Mouse (Mus musculus) layer of hippocampus, postnatal 36 days (tissue): ENCODE data around the gene Pip5kl1. TPM values are rescaled to one million over a fixed set of nuclear protein-coding genes. Genes with fewer than 3 reads are reported as not detected.

Experiments
- DNase-seq, 2 experiments: peaks; one replicate each; pipeline ENCODE4 v3.0.0; 2022
- total RNA-seq, 2 experiments: library from RNA; stranded (reverse); gene quantifications; 2 replicates each; pipeline ENCODE4 v1.2.3; 2021

Gene Pip5kl1
- total RNA-seq, 2 experiments from 2014 or later, result 2.9 to 3.8 TPM

DNA sequence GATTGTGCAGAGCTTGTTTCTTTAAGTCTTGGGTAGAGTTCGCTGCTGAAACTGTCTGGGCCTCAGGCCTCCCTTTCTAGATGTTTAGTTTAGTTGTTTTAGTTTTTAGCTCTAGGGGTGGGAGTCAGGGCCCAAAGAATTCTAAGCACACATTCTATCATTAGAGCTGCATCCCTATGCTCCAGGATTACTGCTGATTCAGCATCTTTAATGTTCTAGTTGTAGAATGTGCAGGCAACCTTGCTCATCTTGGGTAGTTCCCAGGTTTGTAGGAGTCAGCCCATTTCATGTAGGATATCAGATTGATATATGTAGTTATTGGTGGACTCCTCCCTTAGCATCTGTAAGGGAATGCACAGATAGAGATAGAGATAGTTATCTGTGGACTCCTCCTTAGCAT lies 42.5 kb downstream of the Pip5kl1 start:
- no peak for DNase-seq

- no peak for DNase-seq
These were observed 43.0 kb downstream of the Pip5kl1 start for GRCm38 (mm10) chr2:32617601-32618000.

DNA sequence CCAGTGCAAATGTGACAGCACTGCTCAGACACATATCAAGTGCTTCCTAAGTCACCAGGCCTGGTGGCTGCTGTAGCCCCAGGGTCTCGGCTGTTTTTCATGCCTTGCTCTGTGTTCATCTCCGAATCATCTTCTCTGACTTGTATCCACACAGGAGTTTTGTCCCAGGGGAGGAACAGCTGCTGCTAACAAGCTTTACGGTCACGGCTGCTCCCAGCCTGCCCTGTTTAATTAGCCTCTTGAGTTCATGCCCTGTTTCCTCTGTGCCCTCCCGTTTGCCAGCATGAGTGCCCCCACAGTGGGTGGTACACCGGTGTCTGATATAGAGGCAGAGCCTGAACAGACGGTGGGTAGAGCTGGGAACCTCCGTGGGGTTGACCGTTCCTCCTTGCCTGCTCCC lies 43.5 kb downstream of the Pip5kl1 start:
- no peak for DNase-seq

DNA sequence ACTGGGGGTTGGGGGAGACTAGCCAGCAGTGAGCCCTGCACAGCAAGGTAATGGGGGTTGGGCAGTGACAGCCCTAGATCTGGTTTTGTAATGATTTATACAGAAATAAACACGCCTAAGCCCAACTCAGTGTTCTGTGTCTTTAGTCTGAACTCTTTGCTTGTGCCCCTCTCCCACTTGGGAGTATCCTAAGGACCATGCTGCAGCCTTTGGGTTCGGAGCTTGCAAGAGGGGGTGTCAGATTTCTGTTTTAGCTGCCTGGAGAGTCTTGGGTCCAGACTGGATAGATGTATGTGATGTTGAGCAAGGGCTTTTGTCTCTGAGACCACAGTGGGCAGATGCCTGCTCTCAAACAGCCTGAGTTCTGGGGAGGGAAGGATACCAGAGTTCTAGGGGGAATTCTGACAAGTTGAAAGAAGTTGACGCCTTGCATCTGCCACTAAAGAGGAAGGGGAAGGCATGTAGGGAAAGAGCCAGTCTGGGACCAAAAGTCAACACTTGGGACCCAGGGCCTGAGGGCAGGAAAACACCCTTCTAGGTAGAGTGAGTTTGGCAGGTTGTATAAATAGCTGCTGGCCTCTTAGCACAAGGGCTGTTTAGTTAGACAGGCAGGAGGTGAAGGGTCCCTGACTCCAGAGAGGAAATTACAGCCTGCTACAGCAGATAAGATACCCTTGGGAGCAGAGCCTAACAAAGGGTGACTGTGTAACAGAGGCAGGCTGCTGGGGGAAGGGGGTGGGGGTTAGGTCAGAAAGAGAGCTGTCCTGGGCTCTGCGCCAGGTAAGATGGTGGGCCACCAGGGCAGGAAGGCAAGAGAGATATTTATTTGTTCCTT lies 46.3 kb downstream of the Pip5kl1 start:
- DNase-seq, result no peak

GRCm38 (mm10) chr2:32621517-32621859 lies 46.9 kb downstream of the Pip5kl1 start, which contains the start of gene Ak1:
Gene Ak1, plus strand, starts transcription at chr2:32621758.
- no peak for DNase-seq

GRCm38 (mm10) chr2:32624111-32624748 lies 49.6 kb downstream of the Pip5kl1 start:
- no peak for DNase-seq

- peak; percentile 87 to 89 for DNase-seq
These were observed 50.7 kb downstream of the Pip5kl1 start for GRCm38 (mm10) chr2:32625212-32625872.

DNA sequence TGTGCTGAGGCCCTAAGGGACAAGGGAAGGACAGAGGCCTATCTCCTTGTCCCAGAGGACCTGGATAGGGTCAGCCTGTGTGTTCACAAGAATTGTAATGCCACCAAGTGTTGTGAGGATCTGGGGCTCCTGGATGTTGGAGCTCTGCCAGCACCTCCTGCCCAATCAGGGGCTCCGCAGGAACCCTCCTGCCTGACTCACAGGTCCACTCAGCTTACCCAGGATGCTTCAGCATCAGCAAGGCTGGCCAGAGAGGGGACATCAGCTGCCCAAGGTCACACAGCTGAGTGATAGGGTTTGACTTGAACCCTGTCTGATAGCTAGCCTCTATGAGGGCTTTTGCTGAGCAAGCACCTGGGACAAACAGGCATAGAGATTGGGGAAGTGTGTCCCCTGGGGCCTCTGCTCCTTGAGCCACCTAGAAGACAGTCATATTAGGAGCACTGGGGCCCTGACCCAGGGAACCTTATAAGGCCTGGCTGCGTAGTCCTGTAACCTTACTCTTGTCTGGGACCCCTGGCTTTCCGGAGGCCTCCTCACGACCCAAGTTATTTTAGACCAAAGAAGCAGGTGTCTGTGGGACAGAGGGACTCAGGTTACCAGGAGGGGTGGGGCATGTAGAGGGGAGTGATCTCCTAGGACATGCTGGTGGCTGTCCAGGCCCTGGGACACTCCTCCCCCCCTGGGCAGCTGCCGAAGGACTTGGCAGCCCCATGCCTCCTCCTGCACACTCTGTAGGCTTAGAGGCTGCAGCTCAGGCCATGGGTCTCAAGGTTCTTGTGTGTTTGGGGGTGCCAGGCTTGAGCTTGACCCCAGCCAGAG lies 51.5 kb downstream of the Pip5kl1 start:
- DNase-seq, result peak in 1 of 2 experiments; percentile 53

DNA sequence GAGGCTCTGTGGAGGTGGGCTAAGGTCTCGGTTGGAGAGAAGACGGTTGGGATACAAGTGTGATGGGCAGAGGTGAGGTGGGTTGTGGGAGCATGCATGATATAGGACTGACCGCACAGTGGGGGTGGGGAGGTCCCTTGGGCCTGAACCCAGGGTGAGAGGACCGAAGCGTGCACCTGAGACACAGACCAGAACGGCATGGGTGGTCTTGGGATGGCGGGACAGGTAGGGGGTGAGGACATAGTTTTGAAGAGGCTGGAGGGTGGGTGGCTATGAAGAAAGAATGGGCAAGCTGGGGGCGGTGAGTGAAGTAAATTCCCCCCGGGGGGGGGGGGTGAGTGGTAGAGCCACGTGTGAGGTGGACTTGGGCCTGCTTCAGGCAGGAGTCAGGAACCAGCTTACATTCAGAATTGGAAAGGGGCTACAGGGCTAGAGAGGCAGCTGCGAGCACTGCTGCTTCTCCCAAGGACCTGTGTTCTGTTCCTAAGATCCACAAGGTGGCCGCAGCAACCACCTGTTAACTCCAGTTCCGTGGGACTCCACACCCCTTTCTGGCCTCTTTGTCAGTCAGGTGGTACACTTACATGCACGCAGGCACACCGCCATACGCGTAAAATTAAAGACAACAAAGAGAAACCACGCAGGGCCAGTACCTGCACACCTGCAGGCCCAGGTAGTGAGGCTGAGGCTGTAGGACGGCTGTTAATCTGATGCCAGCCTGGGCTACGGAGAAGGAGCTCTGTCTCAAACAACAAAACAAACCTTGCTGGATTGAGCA lies 52.9 kb downstream of the Pip5kl1 start:
- DNase-seq, result no peak

- no peak for DNase-seq
These were observed 53.5 kb downstream of the Pip5kl1 start for GRCm38 (mm10) chr2:32628044-32628550.

GRCm38 (mm10) chr2:32628729-32629128 lies 54.1 kb downstream of the Pip5kl1 start:
- peak; percentile 71 to 78 for DNase-seq

- DNase-seq, result no peak
These were observed 54.8 kb downstream of the Pip5kl1 start for GRCm38 (mm10) chr2:32629276-32629976.

GRCm38 (mm10) chr2:32630036-32630435 lies 55.4 kb downstream of the Pip5kl1 start:
- DNase-seq, result no peak

- no peak for DNase-seq
These were observed 56.4 kb downstream of the Pip5kl1 start for GRCm38 (mm10) chr2:32631046-32631445.

DNA sequence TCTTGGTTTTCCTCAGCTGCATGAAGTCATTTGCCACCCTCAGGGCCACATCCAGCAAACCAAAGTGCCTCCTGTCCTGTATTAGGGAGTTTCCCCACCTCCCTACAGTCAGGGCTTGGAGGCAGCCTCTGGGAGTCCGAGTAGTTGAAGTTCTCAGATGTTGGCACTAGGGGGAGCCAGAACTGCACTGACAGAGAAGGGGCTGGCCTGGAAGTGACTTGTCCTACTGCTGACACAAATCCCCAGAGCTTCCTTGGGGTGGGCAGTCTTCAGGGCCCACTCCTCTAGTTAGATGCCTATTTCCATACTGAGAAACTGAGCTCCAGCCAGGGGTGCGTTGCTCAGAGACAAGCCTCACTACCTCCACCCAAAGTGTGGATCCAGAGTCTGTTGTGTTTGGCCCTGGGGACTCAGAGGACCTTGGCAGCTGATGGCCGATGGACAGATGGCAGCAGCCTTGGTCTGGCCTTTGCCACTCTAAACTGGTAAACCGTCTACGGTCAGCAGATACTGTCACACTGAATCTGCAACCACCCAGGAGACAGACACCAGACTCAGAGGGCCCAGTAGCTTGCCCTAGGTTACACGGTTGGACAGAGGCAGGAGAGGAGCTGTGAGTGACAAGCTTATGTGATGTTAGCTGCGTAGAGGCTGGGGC lies 57.3 kb downstream of the Pip5kl1 start:
- DNase-seq, result peak; percentile 73 to 75

Other genes starting within 250 kb of the Pip5kl1 start
- gene Ciz1, start 222.5 kb upstream of the Pip5kl1 start, total RNA-seq, result 10 to 100 TPM; 69.8 to 94.5 TPM
- 1,000 to 10,000 TPM; 1,246 to 1,312 TPM for gene Dnm1, start 221.5 kb upstream of the Pip5kl1 start, total RNA-seq
- gene 1110008P14Rik, start 192.9 kb upstream of the Pip5kl1 start, total RNA-seq, result 100 to 1,000 TPM; 160 to 170 TPM
- 10 to 100 TPM in 1 of 2 experiments, under 1 TPM in 1; 0.65 to 13.4 TPM for gene Lcn2, start 186.5 kb upstream of the Pip5kl1 start, total RNA-seq
- 10 to 100 TPM; 37.1 to 37.7 TPM for gene Ptges2, start 178.9 kb upstream of the Pip5kl1 start, total RNA-seq
- 1 to 10 TPM; 4.2 to 4.4 TPM for gene Naif1, start 124.3 kb upstream of the Pip5kl1 start, total RNA-seq
- gene Slc25a25, start 123.4 kb upstream of the Pip5kl1 start, total RNA-seq, result 10 to 100 TPM; 58.1 to 60.0 TPM
- 10 to 100 TPM; 69.4 to 69.8 TPM for gene Fam102a, start 39.5 kb upstream of the Pip5kl1 start, total RNA-seq
- 10 to 100 TPM; 69.1 to 81.8 TPM for gene Dpm2, start 3.9 kb upstream of the Pip5kl1 start, total RNA-seq
- 1 to 10 TPM in 1 of 2 experiments, under 1 TPM in 1; 0.37 to 1.0 TPM for gene 9430097D07Rik, start 887 bp downstream of the Pip5kl1 start, total RNA-seq
- gene St6galnac4, start 12.3 kb downstream of the Pip5kl1 start, total RNA-seq, result 10 to 100 TPM; 35.6 to 41.2 TPM
- 100 to 1,000 TPM; 114 to 117 TPM for gene St6galnac6, start 24.9 kb downstream of the Pip5kl1 start, total RNA-seq
- gene Ak1, start 47.0 kb downstream of the Pip5kl1 start, total RNA-seq, result 100 to 1,000 TPM; 114 to 119 TPM
- 10 to 100 TPM; 18.9 to 19.2 TPM for gene Eng, start 71.8 kb downstream of the Pip5kl1 start, total RNA-seq
- 10 to 100 TPM in 1 of 2 experiments, 1 to 10 TPM in 1; 9.3 to 11.0 TPM for gene Fpgs, start 129.3 kb downstream of the Pip5kl1 start, total RNA-seq
- 100 to 1,000 TPM; 110 to 117 TPM for gene Cdk9, start 138.3 kb downstream of the Pip5kl1 start, total RNA-seq
- gene Sh2d3c, start 146.3 kb downstream of the Pip5kl1 start, total RNA-seq, result 10 to 100 TPM; 18.7 to 19.1 TPM
- gene 6330409D20Rik, start 166.2 kb downstream of the Pip5kl1 start, total RNA-seq, result 1 to 10 TPM; 1.2 to 1.3 TPM
- 10 to 100 TPM; 30.0 to 31.6 TPM for gene Tor2a, start 182.4 kb downstream of the Pip5kl1 start, total RNA-seq
- 1 to 10 TPM in 1 of 2 experiments, under 1 TPM in 1; 0.85 to 1.1 TPM for gene Ttc16, start 200.8 kb downstream of the Pip5kl1 start, total RNA-seq
- 1 to 10 TPM; 5.2 to 6.9 TPM for gene Ptrh1, start 201.0 kb downstream of the Pip5kl1 start, total RNA-seq
- under 1 TPM; 0.43 to 0.72 TPM for gene Cfap157, start 209.6 kb downstream of the Pip5kl1 start, total RNA-seq